Mouse (Mus musculus) stomach, postnatal 0 days (tissue): Measurements from ENCODE around the gene Cldn18.

Experiments used
- CTCF ChIP-seq: IDR thresholded peaks from 2 replicates; pipeline ENCODE4 v1.5.1; 2016; ENCODE audit warnings: antibody characterized with exemption, low read depth, mild to moderate bottlenecking, moderate library complexity
- EP300 ChIP-seq: optimal IDR thresholded peaks from 2 replicates; pipeline ENCODE3; 2016; ENCODE audit warnings: antibody characterized with exemption

DNA sequence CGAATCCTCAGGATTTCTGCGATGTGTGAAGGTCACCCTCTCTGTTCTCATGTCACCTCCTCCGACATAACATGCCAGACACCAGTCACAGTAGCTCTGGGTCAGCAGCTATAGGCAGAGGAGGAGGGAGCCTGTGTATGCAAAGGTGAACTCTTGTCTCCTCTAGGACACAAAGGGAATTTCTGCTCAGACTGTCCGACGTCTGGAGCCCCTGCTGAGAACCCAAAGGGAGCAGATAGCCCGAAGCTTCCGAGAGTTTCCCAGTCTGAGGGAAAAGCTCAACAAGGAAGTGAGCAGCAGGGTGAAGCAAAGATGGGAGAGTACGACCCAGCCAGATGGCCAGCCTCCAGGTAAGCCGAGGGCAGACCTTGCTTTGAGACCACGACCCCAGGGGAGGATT lies 56.3 kb downstream of the Cldn18 start:
- no peak for TF ChIP-seq EP300
- no peak for TF ChIP-seq CTCF
